Mouse (Mus musculus): ENCODE data around the gene Zfp275. TPM values are rescaled to one million over a fixed set of nuclear protein-coding genes. Genes with fewer than 3 reads are reported as not detected.
"Not testable (repeated sequence)": the region's sequence is repeated elsewhere in the genome, so short reads cannot be mapped to it uniquely, and the experiment has no call there.

The Zfp275 gene
- polyA plus RNA-seq, 1 experiment from 2014 or later = 17.2 TPM

- H3K27me3 ChIP-seq = peaks cover 6% of the 10 kb centered on the region; the same call in 1 of the 2 replicates
- H3K9ac ChIP-seq = no peak overlapping the region
- peak overlapping the region; percentile 46; the same call in 1 of the 2 replicates for H3K4me2 ChIP-seq (replicated peaks)
- H3K9me3 ChIP-seq (replicated peaks) = no peaks in the 10 kb centered on the region
- no peak for ATAC-seq (ENCODE audit: insufficient number of reproducible peaks, low FRiP score, low TSS enrichment, low read depth)
- 72% methylated on average over 1 of the region's 1 CpGs for WGBS
- H3K4me3 ChIP-seq (replicated peaks) = peak overlapping the region; percentile 59; the same call in 1 of the 2 replicates
- H3K36me3 ChIP-seq = no peaks in the 10 kb centered on the region
- no peaks in the 10 kb centered on the region for H3K4me1 ChIP-seq
- H3K27ac ChIP-seq (replicated peaks) = no peak overlapping the region
These were observed 1.4 kb downstream of the Zfp275 start for GRCm38 (mm10) chrX:73343802-73344201.

- H3K4me1 ChIP-seq = no peaks in the 10 kb centered on the region
- no peak overlapping the region for H3K27ac ChIP-seq (replicated peaks)
- no peak for ATAC-seq (ENCODE audit: insufficient number of reproducible peaks, low FRiP score, low TSS enrichment, low read depth)
- H3K9me3 ChIP-seq (replicated peaks) = no peaks in the 10 kb centered on the region
- WGBS = 70% methylated on average over 1 of the region's 1 CpGs
- H3K27me3 ChIP-seq = peaks cover 6% of the 10 kb centered on the region; the same call in 1 of the 2 replicates
- no peaks in the 10 kb centered on the region for H3K36me3 ChIP-seq
- no peak overlapping the region for H3K4me3 ChIP-seq (replicated peaks)
- no peak overlapping the region for H3K4me2 ChIP-seq (replicated peaks)
- H3K9ac ChIP-seq = no peak overlapping the region
These were observed 1.9 kb downstream of the Zfp275 start for GRCm38 (mm10) chrX:73344346-73344745.

DNA sequence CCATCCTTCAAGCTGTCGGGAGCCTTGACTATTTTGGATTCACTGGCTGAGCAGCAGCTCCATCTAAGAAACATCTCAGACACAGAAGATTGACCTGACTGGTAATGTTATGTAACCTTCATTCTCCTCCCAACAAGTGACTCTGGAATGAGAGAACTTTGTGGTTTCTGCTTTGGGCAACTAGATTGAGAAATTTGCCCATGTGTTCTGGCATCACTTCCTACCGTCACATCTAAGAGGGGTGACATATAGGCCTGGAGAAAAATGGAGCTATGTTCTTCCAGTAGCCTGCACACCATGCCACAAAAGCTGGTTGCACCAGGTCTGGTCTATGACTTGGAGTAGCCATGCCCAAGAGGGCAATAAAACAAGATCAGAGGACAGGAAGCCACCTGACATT is 13.7 kb downstream of the Zfp275 start:
- Histone ChIP-seq H3K27ac (replicated peaks) (no peak overlapping the region), H3K27me3 (no peaks in the 10 kb centered on the region), H3K9ac (no peak overlapping the region), H3K4me3 (replicated peaks) (no peak overlapping the region), H3K36me3 (peaks cover 37% of the 10 kb centered on the region), H3K9me3 (replicated peaks) (no peaks in the 10 kb centered on the region), H3K4me1 (no peaks in the 10 kb centered on the region), H3K4me2 (replicated peaks) (no peak overlapping the region)
- 89% methylated on average over 2 of the region's 2 CpGs for WGBS
- ATAC-seq (ENCODE audit: insufficient number of reproducible peaks, low FRiP score, low TSS enrichment, low read depth) = no peak

- Histone ChIP-seq H3K27me3 (no peaks in the 10 kb centered on the region), H3K36me3 (peaks cover 32% of the 10 kb centered on the region), H3K9me3 (replicated peaks) (no peaks in the 10 kb centered on the region), H3K27ac (replicated peaks) (no peak overlapping the region), H3K9ac (no peak overlapping the region), H3K4me1 (no peaks in the 10 kb centered on the region), H3K4me2 (replicated peaks) (no peak overlapping the region), H3K4me3 (replicated peaks) (no peak overlapping the region)
- 57% methylated on average over 1 of the region's 1 CpGs for WGBS
- no peak for ATAC-seq (ENCODE audit: insufficient number of reproducible peaks, low FRiP score, low TSS enrichment, low read depth)
These were observed 14.3 kb downstream of the Zfp275 start for GRCm38 (mm10) chrX:73356719-73357118.

DNA sequence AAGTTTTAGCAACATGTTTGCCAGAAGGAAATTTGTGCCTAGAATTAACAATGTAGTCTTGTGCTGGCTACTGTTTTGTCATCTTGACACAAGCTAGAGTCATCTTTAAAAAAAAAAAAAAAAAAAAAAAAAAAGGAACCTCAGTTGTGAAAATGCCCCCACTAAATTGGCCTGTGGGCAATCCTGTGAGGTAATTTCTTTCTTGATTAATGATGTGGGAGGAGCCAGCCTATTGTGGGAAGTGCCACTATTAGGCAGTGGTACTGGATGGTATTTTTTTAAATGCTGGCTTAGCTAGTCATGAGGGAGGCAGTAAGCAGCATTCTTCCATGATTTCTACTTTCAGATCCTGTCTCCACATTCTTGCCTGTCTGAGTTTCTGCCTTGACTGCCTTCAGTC is 20.9 kb downstream of the Zfp275 start:
- Histone ChIP-seq H3K9ac (no peak overlapping the region), H3K36me3 (no peaks in the 10 kb centered on the region), H3K9me3 (replicated peaks) (no peaks in the 10 kb centered on the region), H3K4me3 (replicated peaks) (no peak overlapping the region), H3K27ac (replicated peaks) (no peak overlapping the region), H3K4me2 (replicated peaks) (no peak overlapping the region), H3K27me3 (no peaks in the 10 kb centered on the region), H3K4me1 (no peaks in the 10 kb centered on the region)
- ATAC-seq (ENCODE audit: insufficient number of reproducible peaks, low FRiP score, low TSS enrichment, low read depth) = no peak

DNA sequence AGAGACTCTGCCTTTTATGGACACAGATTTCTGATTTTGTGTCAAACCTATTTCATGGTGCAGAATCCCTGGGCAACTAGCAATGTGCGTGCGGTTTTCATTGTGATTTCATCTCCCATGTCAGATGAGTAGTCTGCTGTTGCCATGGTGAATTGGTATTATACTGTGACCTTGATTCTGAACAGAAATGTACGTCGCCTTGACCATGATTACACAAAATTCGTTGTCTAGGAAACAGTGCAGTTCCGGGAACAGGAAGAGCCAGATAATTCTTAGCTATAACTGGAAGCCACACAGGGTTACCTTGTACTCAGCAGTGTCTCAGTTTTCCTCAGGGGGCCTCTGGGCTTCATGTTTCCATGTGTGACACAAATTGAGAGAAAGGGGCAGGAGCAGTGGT is 42.0 kb downstream of the Zfp275 start:
- Histone ChIP-seq H3K9me3 (replicated peaks) (no peaks in the 10 kb centered on the region), H3K36me3 (no peaks in the 10 kb centered on the region), H3K4me2 (replicated peaks) (no peak overlapping the region), H3K4me1 (no peaks in the 10 kb centered on the region), H3K27ac (replicated peaks) (no peak overlapping the region), H3K27me3 (no peaks in the 10 kb centered on the region), H3K4me3 (replicated peaks) (no peak overlapping the region), H3K9ac (no peak overlapping the region)
- WGBS = 50% methylated on average over 6 of the region's 6 CpGs
- ATAC-seq (ENCODE audit: insufficient number of reproducible peaks, low FRiP score, low TSS enrichment, low read depth) = no peak

- no peaks in the 10 kb centered on the region for H3K36me3 ChIP-seq
- H3K27me3 ChIP-seq = no peaks in the 10 kb centered on the region
- no peaks in the 10 kb centered on the region for H3K9me3 ChIP-seq (replicated peaks)
- H3K27ac ChIP-seq (replicated peaks) = no peak overlapping the region
- ATAC-seq (ENCODE audit: insufficient number of reproducible peaks, low FRiP score, low TSS enrichment, low read depth) = no peak
- no peak overlapping the region for H3K4me3 ChIP-seq (replicated peaks)
- no peak overlapping the region for H3K4me2 ChIP-seq (replicated peaks)
- whole genome bisulfite sequencing = 29% methylated on average over 1 of the region's 1 CpGs
- H3K9ac ChIP-seq = no peak overlapping the region
- H3K4me1 ChIP-seq = no peaks in the 10 kb centered on the region
These were observed 42.5 kb downstream of the Zfp275 start for GRCm38 (mm10) chrX:73384924-73385323.

DNA sequence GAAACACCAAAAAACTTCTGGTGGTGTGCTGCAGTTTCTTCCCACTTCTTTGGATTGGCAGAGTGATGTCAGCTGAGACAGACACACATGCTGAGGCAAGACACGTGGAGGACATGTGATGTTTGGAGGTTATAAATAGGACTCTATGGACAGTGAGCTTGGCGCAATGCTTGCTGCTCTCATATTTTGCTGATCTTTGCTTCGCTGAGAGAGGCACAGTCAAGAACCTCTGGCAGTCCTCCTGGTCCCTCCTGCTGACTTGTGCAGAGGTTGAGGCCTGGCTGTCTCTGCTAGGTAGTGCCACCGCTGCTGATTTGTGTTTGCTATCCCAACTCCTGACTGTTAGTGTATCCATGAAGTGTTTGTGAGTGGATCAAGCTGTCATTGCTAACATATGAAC is 49.1 kb downstream of the Zfp275 start:
- no peak overlapping the region for H3K4me2 ChIP-seq (replicated peaks)
- no peaks in the 10 kb centered on the region for H3K4me1 ChIP-seq
- no peak overlapping the region for H3K9ac ChIP-seq
- no peaks in the 10 kb centered on the region for H3K36me3 ChIP-seq
- no peaks in the 10 kb centered on the region for H3K9me3 ChIP-seq (replicated peaks)
- no peak overlapping the region for H3K4me3 ChIP-seq (replicated peaks)
- 80% methylated on average over 4 of the region's 4 CpGs for WGBS
- no peak for ATAC-seq (ENCODE audit: insufficient number of reproducible peaks, low FRiP score, low TSS enrichment, low read depth)
- no peak overlapping the region for H3K27ac ChIP-seq (replicated peaks)
- peaks cover 2% of the 10 kb centered on the region; the same call in 1 of the 2 replicates for H3K27me3 ChIP-seq

- no peak overlapping the region for H3K9ac ChIP-seq
- no peaks in the 10 kb centered on the region for H3K9me3 ChIP-seq (replicated peaks)
- H3K4me1 ChIP-seq = no peaks in the 10 kb centered on the region
- peaks cover 4% of the 10 kb centered on the region; the same call in 1 of the 2 replicates for H3K27me3 ChIP-seq
- no peak overlapping the region for H3K4me3 ChIP-seq (replicated peaks)
- no peaks in the 10 kb centered on the region for H3K36me3 ChIP-seq
- ATAC-seq (ENCODE audit: insufficient number of reproducible peaks, low FRiP score, low TSS enrichment, low read depth) = no peak
- no peak overlapping the region for H3K4me2 ChIP-seq (replicated peaks)
- H3K27ac ChIP-seq (replicated peaks) = no peak overlapping the region
- 85% methylated on average over 1 of the region's 1 CpGs for WGBS
These were observed 54.0 kb downstream of the Zfp275 start for GRCm38 (mm10) chrX:73396446-73396845.

DNA sequence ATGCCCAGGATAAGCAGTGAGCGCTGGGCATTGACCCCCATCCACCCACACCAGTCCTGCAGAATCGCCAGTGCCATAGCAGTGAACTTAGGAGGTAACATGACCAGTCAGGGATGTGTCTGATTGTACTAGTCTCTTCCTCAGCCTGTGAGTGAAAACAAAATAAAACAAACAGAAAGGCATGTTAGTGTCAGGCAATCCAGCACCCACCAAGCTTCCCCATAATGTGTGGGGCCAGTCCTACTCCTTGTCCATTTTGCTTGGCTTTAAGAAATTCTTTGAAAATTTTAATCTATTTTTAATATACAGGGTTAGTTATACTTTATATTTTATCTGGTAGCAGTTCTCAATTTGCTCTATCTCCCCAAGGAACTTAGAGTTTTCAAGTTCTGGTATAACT is 56.2 kb downstream of the Zfp275 start, which contains the start of gene Gm18336:
TSS of gene Gm18336 (minus strand) at position 101 of the 400 bp plus-strand sequence.
- H3K9me3 ChIP-seq (replicated peaks); H3K4me3 ChIP-seq (replicated peaks); ATAC-seq (ENCODE audit: insufficient number of reproducible peaks, low FRiP score, low TSS enrichment, low read depth); H3K4me1 ChIP-seq; H3K36me3 ChIP-seq; H3K9ac ChIP-seq; H3K27ac ChIP-seq (replicated peaks); H3K4me2 ChIP-seq (replicated peaks); H3K27me3 ChIP-seq: not testable (repeated sequence)
- 67% methylated on average over 2 of the region's 2 CpGs for WGBS

- no peaks in the 10 kb centered on the region for H3K36me3 ChIP-seq
- no peak overlapping the region for H3K4me2 ChIP-seq (replicated peaks)
- WGBS = 89% methylated on average over 20 of the region's 20 CpGs
- no peaks in the 10 kb centered on the region for H3K4me1 ChIP-seq
- H3K4me3 ChIP-seq (replicated peaks) = no peak overlapping the region
- no peaks in the 10 kb centered on the region for H3K9me3 ChIP-seq (replicated peaks)
- no peak overlapping the region for H3K9ac ChIP-seq
- no peak for ATAC-seq (ENCODE audit: insufficient number of reproducible peaks, low FRiP score, low TSS enrichment, low read depth)
- no peak overlapping the region for H3K27ac ChIP-seq (replicated peaks)
- H3K27me3 ChIP-seq = peaks cover 4% of the 10 kb centered on the region; the same call in 1 of the 2 replicates
These were observed 58.5 kb downstream of the Zfp275 start for GRCm38 (mm10) chrX:73400951-73401350.

DNA sequence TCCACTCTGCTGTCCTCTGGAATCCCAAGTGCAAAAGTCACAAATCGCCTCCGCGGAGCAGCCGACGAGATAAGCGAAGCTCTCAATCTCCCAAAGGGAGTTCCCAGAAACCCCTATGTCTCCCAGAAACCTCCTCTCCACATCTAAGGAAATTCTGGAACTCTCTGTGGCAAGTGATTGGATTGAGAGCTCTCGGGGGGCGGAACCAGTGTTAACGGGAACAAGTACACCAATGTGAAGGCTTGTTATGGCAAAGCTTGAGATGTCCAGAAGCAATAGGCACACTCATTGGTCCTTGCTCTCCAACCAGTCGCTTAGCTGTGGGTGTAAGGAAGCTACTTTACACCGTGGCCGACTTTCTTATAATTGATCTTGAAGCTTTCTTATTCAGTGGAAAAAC is 59.2 kb downstream of the Zfp275 start:
- H3K27me3 ChIP-seq = 0 out of 2 replicates have a peak, but pooled peaks cover under 1% of the 10 kb centered on the region
- no peaks in the 10 kb centered on the region for H3K4me1 ChIP-seq
- H3K4me3 ChIP-seq (replicated peaks) = no peak overlapping the region
- H3K4me2 ChIP-seq (replicated peaks) = no peak overlapping the region
- no peaks in the 10 kb centered on the region for H3K9me3 ChIP-seq (replicated peaks)
- no peak overlapping the region for H3K9ac ChIP-seq
- ATAC-seq (ENCODE audit: insufficient number of reproducible peaks, low FRiP score, low TSS enrichment, low read depth) = no peak
- no peak overlapping the region for H3K27ac ChIP-seq (replicated peaks)
- 92% methylated on average over 12 of the region's 12 CpGs for WGBS
- H3K36me3 ChIP-seq = no peaks in the 10 kb centered on the region

All from embryonic facial prominence, embryonic 15.5 days (tissue).